Mouse (Mus musculus): Measurements from ENCODE around the gene Sltm. TPM values are rescaled to one million over a fixed set of nuclear protein-coding genes. Genes with fewer than 3 reads are reported as not detected.

The Sltm gene
- total and polyA plus RNA-seq, 3 experiments = 44.0 to 70.0 (median 62.3) TPM

GRCm38 (mm10) chr9:70524366-70524765 is 18.2 kb upstream of the Sltm start:
- no peak for DNase-seq (ENCODE audit: low read depth, low spot score)
- H3K4me3 ChIP-seq (ENCODE audit: control insufficient read depth in 1 of 2, insufficient read depth in 1 of 2, low read depth in 2 of 2, low read length in 2 of 2) = no peak overlapping the region
- TF ChIP-seq MAX (IDR thresholded peaks at IDR 0.05; ENCODE audit: low read length) (no peak), MEF2A (IDR thresholded peaks at IDR 0.05; ENCODE audit: extremely low read depth, insufficient replicate concordance, low read depth, low read length, poor library complexity, severe bottlenecking) (no peak), POLR2AphosphoS2 (IDR thresholded peaks at IDR 0.05; ENCODE audit: low read length) (no peak), ETS1 (IDR thresholded peaks at IDR 0.05; ENCODE audit: low read depth, low read length) (no peak), ELF1 (IDR thresholded peaks at IDR 0.05; ENCODE audit: low read depth, low read length) (no peak), ZC3H11A (IDR thresholded peaks at IDR 0.05; ENCODE audit: low read depth, low read length) (no peak), NRF1 (IDR thresholded peaks at IDR 0.05; ENCODE audit: insufficient read depth, low read depth, low read length, poor library complexity, severe bottlenecking) (no peak), TCF12 (IDR thresholded peaks at IDR 0.05; ENCODE audit: low read depth, low read length) (no peak), CHD1 (IDR thresholded peaks at IDR 0.05; ENCODE audit: low read depth, low read length) (no peak), POLR2AphosphoS5 (IDR thresholded peaks at IDR 0.05; ENCODE audit: borderline replicate concordance, low read depth, low read length) (no peak), USF1 (IDR thresholded peaks at IDR 0.05; ENCODE audit: low read depth, low read length) (no peak), MYC (IDR thresholded peaks at IDR 0.05; ENCODE audit: low read depth, low read length) (no peak), TAL1 (IDR thresholded peaks at IDR 0.05; ENCODE audit: low read length) (no peak), CTCF (IDR thresholded peaks at IDR 0.05 in 2 of 3, conservative IDR thresholded peaks at IDR 0.05 in 1 of 3; ENCODE audit: control insufficient read depth in 1 of 3, insufficient read depth in 1 of 3, low read depth in 2 of 3, low read length in 3 of 3, poor library complexity in 1 of 3, severe bottlenecking in 1 of 3) (no peak)
- no peaks in the 10 kb centered on the region for H3K9me3 ChIP-seq (replicated peaks; ENCODE audit: insufficient read depth, low read length)
- H3K36me3 ChIP-seq (ENCODE audit: control insufficient read depth in 1 of 2, insufficient read depth in 2 of 2, low read length in 2 of 2) = no peaks in the 10 kb centered on the region
- H3K79me2 ChIP-seq (ENCODE audit: control insufficient read depth, insufficient read depth, low read length, poor library complexity) = no peaks in the 10 kb centered on the region
- H3K9ac ChIP-seq (ENCODE audit: control insufficient read depth, low read depth, low read length, poor library complexity, severe bottlenecking) = no peak overlapping the region
- H3K4me1 ChIP-seq (ENCODE audit: control insufficient read depth in 1 of 2, insufficient read depth in 2 of 2, low read length in 2 of 2) = peaks cover 0 to under 1% of the 10 kb centered on the region in 2 experiments; a peak in 1 of 4 replicates
- H3K27ac ChIP-seq (ENCODE audit: control insufficient read depth, low read depth, low read length) = no peak overlapping the region
- peaks cover 0 to 2% of the 10 kb centered on the region in 2 experiments; a peak in 3 of 4 replicates for H3K27me3 ChIP-seq (ENCODE audit: control insufficient read depth in 1 of 2, insufficient read depth in 2 of 2, low read length in 2 of 2)

GRCm38 (mm10) chr9:70533328-70533727 is 9.2 kb upstream of the Sltm start:
- peaks cover 0 to 4% of the 10 kb centered on the region in 2 experiments; a peak in 1 of 4 replicates for H3K4me1 ChIP-seq (ENCODE audit: control insufficient read depth in 1 of 2, insufficient read depth in 2 of 2, low read length in 2 of 2)
- DNase-seq (ENCODE audit: low read depth, low spot score) = no peak
- H3K27ac ChIP-seq (ENCODE audit: control insufficient read depth, low read depth, low read length) = no peak overlapping the region
- H3K27me3 ChIP-seq (ENCODE audit: control insufficient read depth in 1 of 2, insufficient read depth in 2 of 2, low read length in 2 of 2) = no peaks in the 10 kb centered on the region
- peaks cover 0 to 5% of the 10 kb centered on the region in 2 experiments; a peak in 2 of 4 replicates for H3K36me3 ChIP-seq (ENCODE audit: control insufficient read depth in 1 of 2, insufficient read depth in 2 of 2, low read length in 2 of 2)
- H3K9me3 ChIP-seq (replicated peaks; ENCODE audit: insufficient read depth, low read length) = no peaks in the 10 kb centered on the region
- no peak overlapping the region for H3K9ac ChIP-seq (ENCODE audit: control insufficient read depth, low read depth, low read length, poor library complexity, severe bottlenecking)
- TF ChIP-seq UBTF (IDR thresholded peaks at IDR 0.05; ENCODE audit: borderline replicate concordance, insufficient read depth, low read depth, low read length) (no peak), POLR2AphosphoS2 (IDR thresholded peaks at IDR 0.05; ENCODE audit: low read length) (no peak), SIN3A (IDR thresholded peaks at IDR 0.05; ENCODE audit: low read length) (no peak), GATA1 (IDR thresholded peaks at IDR 0.05; ENCODE audit: low read depth, low read length) (0 out of 2 replicates have a peak, but pooled peaks have one; percentile 23)
- no peaks in the 10 kb centered on the region for H3K79me2 ChIP-seq (ENCODE audit: control insufficient read depth, insufficient read depth, low read length, poor library complexity)
- no peak overlapping the region for H3K4me3 ChIP-seq (ENCODE audit: control insufficient read depth in 1 of 2, insufficient read depth in 1 of 2, low read depth in 2 of 2, low read length in 2 of 2)
